Mouse (Mus musculus) MEL (cell line): ENCODE data around the gene Zcchc14. TPM values are rescaled to one million over a fixed set of nuclear protein-coding genes. Genes with fewer than 3 reads are reported as not detected.

Source experiments
- DNase-seq: peaks from one replicate; pipeline ENCODE4 v3.0.0; 2011; ENCODE audit warnings: low read depth, low spot score
- H3K27ac ChIP-seq: 2 replicates; pipeline ENCODE4 v1.5.1; 2012; ENCODE audit warnings: low read depth, mild to moderate bottlenecking, control low read depth, low read length, moderate library complexity; ENCODE audit not compliant: control insufficient read depth
- H3K27me3 ChIP-seq, 2 experiments: fragments of 150-350 bp in 1 of 2; sonication (generic) in 1 of 2; 2 replicates each; pipeline ENCODE4 v1.6.1; 2012; ENCODE audit warnings: low read length in 2 of 2, mild to moderate bottlenecking in 2 of 2, improper control_type of control experiment in 1 of 2, moderate library complexity in 1 of 2; ENCODE audit not compliant: insufficient read depth in 2 of 2, control insufficient read depth in 1 of 2
- H3K36me3 ChIP-seq, 2 experiments: 2 replicates each; pipeline ENCODE4 v1.6.1; 2012 to 2014; ENCODE audit warnings: low read length in 2 of 2, improper control_type of control experiment in 1 of 2, inconsistent platforms in 1 of 2, mild to moderate bottlenecking in 1 of 2; ENCODE audit not compliant: insufficient read depth in 2 of 2, control insufficient read depth in 1 of 2
- H3K4me1 ChIP-seq, 2 experiments: fragments of 150-350 bp in 1 of 2; sonication (generic) in 1 of 2; 2 replicates each; pipeline ENCODE4 v1.6.1; 2012; ENCODE audit warnings: low read length in 2 of 2, improper control_type of control experiment in 1 of 2, mild to moderate bottlenecking in 1 of 2; ENCODE audit not compliant: insufficient read depth in 2 of 2, control insufficient read depth in 1 of 2
- H3K4me3 ChIP-seq, 2 experiments: fragments of 150-350 bp in 1 of 2; sonication (generic) in 1 of 2; 2 replicates each; pipeline ENCODE4 v1.5.1; 2012; ENCODE audit warnings: low read depth in 2 of 2, low read length in 2 of 2, mild to moderate bottlenecking in 2 of 2, moderate library complexity in 2 of 2, control low read depth in 1 of 2, improper control_type of control experiment in 1 of 2; ENCODE audit not compliant: control insufficient read depth in 1 of 2, insufficient read depth in 1 of 2
- H3K79me2 ChIP-seq: 2 replicates; pipeline ENCODE4 v1.6.1; 2012; ENCODE audit warnings: mild to moderate bottlenecking, low read length, moderate library complexity; ENCODE audit not compliant: control insufficient read depth, poor library complexity, insufficient read depth
- H3K9ac ChIP-seq: 2 replicates; pipeline ENCODE4 v1.6.1; 2012; ENCODE audit warnings: low read depth, mild to moderate bottlenecking, control low read depth, low read length, moderate library complexity; ENCODE audit not compliant: control insufficient read depth, poor library complexity, severe bottlenecking
- H3K9me3 ChIP-seq: fragments of 150-350 bp; sonication (generic); replicated peaks from 2 replicates; pipeline ENCODE4 v1.6.1; 2012; ENCODE audit warnings: mild to moderate bottlenecking, low read length, improper control_type of control experiment, moderate library complexity; ENCODE audit not compliant: insufficient read depth
- CHD1 ChIP-seq: IDR thresholded peaks from 2 replicates; pipeline ENCODE4 v1.6.1; 2012; ENCODE audit warnings: low read depth, mild to moderate bottlenecking, inconsistent platforms, low read length, improper control_type of control experiment
- CTCF ChIP-seq, 3 experiments: IDR thresholded peaks in 2 of 3; conservative IDR thresholded peaks in 1 of 3; 2 replicates each; pipeline ENCODE4 v1.5.1; 2011 to 2012; ENCODE audit warnings: low read length in 3 of 3, low read depth in 2 of 3, mild to moderate bottlenecking in 2 of 3, improper control_type of control experiment in 1 of 3, inconsistent platforms in 1 of 3, mixed read lengths in 1 of 3, moderate library complexity in 1 of 3; ENCODE audit not compliant: control insufficient read depth in 1 of 3, insufficient read depth in 1 of 3, poor library complexity in 1 of 3, severe bottlenecking in 1 of 3
- ELF1 ChIP-seq: IDR thresholded peaks from 2 replicates; pipeline ENCODE4 v1.6.1; 2014; ENCODE audit warnings: low read depth, mild to moderate bottlenecking, inconsistent platforms, low read length, improper control_type of control experiment, moderate library complexity
- EP300 ChIP-seq, 2 experiments: IDR thresholded peaks; 2 replicates each; pipeline ENCODE4 v1.6.1; 2011; ENCODE audit warnings: improper control_type of control experiment in 2 of 2, low read length in 2 of 2, low read depth in 1 of 2, mild to moderate bottlenecking in 1 of 2
- GABPA ChIP-seq: IDR thresholded peaks from 2 replicates; pipeline ENCODE4 v1.6.1; 2012; ENCODE audit warnings: low read depth, mild to moderate bottlenecking, inconsistent platforms, low read length, improper control_type of control experiment, moderate library complexity
- HCFC1 ChIP-seq: IDR thresholded peaks from 2 replicates; pipeline ENCODE4 v1.6.1; 2012; ENCODE audit warnings: low read depth, mild to moderate bottlenecking, inconsistent platforms, low read length, improper control_type of control experiment, moderate library complexity
- JUND ChIP-seq: IDR thresholded peaks from 2 replicates; pipeline ENCODE4 v1.6.1; 2011; ENCODE audit warnings: low read depth, mild to moderate bottlenecking, improper control_type of control experiment, low read length
- KAT2A ChIP-seq: conservative IDR thresholded peaks from 2 replicates; pipeline ENCODE4 v1.6.1; 2012; ENCODE audit warnings: low read depth, low read length, improper control_type of control experiment, inconsistent platforms
- MAX ChIP-seq: IDR thresholded peaks from 2 replicates; pipeline ENCODE4 v1.6.1; 2011; ENCODE audit warnings: low read length, improper control_type of control experiment
- MEF2A ChIP-seq: IDR thresholded peaks from 2 replicates; pipeline ENCODE4 v1.6.1; 2014; ENCODE audit warnings: low read depth, mild to moderate bottlenecking, inconsistent platforms, low read length, improper control_type of control experiment; ENCODE audit not compliant: poor library complexity, insufficient replicate concordance, severe bottlenecking; ENCODE audit errors: extremely low read depth
- MYC ChIP-seq: IDR thresholded peaks from 2 replicates; pipeline ENCODE4 v1.6.1; 2011; ENCODE audit warnings: low read depth, mild to moderate bottlenecking, low read length, improper control_type of control experiment, moderate library complexity
- NELFE ChIP-seq: IDR thresholded peaks from 2 replicates; pipeline ENCODE4 v1.6.1; 2011; ENCODE audit warnings: low read depth, low read length, improper control_type of control experiment
- NRF1 ChIP-seq: IDR thresholded peaks from 2 replicates; pipeline ENCODE4 v1.6.1; 2014; ENCODE audit warnings: low read depth, mild to moderate bottlenecking, inconsistent platforms, low read length, improper control_type of control experiment, moderate library complexity; ENCODE audit not compliant: poor library complexity, insufficient read depth, severe bottlenecking
- POLR2A ChIP-seq, 2 experiments: IDR thresholded peaks; 2 replicates each; pipeline ENCODE4 v1.6.1; 2011 to 2012; ENCODE audit warnings: low read length in 2 of 2, mild to moderate bottlenecking in 2 of 2, control low read depth in 1 of 2, improper control_type of control experiment in 1 of 2, low read depth in 1 of 2, moderate library complexity in 1 of 2; ENCODE audit not compliant: control insufficient read depth in 1 of 2, insufficient read depth in 1 of 2, poor library complexity in 1 of 2
- POLR2AphosphoS2 ChIP-seq: IDR thresholded peaks from 2 replicates; pipeline ENCODE4 v1.6.1; 2011; ENCODE audit warnings: low read length, improper control_type of control experiment
- POLR2AphosphoS5 ChIP-seq: IDR thresholded peaks from 2 replicates; pipeline ENCODE4 v1.6.1; 2012; ENCODE audit warnings: low read depth, borderline replicate concordance, mild to moderate bottlenecking, inconsistent platforms, low read length, moderate library complexity, mixed read lengths
- RCOR1 ChIP-seq: IDR thresholded peaks from 2 replicates; pipeline ENCODE4 v1.6.1; 2012; ENCODE audit warnings: low read depth, mild to moderate bottlenecking, inconsistent platforms, low read length, improper control_type of control experiment
- TCF12 ChIP-seq: IDR thresholded peaks from 2 replicates; pipeline ENCODE4 v1.6.1; 2014; ENCODE audit warnings: low read depth, mild to moderate bottlenecking, inconsistent platforms, low read length, improper control_type of control experiment, moderate library complexity
- USF1 ChIP-seq: IDR thresholded peaks from 2 replicates; pipeline ENCODE4 v1.6.1; 2014; ENCODE audit warnings: low read depth, mild to moderate bottlenecking, inconsistent platforms, low read length, improper control_type of control experiment, moderate library complexity
- polyA plus RNA-seq, 2 experiments: library from polyadenylated mRNA; stranded (reverse) in 1 of 2; unstranded in 1 of 2; fragments of >175 nt in 1 of 2; fragments of >200 nt in 1 of 2; gene quantifications; 2 replicates each; pipeline versions ENCODE4 v1.2.1 to v1.2.4; 2012; ENCODE audit warnings: low replicate concordance in 2 of 2, low read depth in 1 of 2; ENCODE audit not compliant: insufficient read length in 2 of 2, insufficient read depth in 1 of 2, missing spikeins in 1 of 2
- total RNA-seq: library from RNA; depleted of rRNA; stranded (reverse); fragments of 300-350 nt; gene quantifications from 2 replicates; pipeline ENCODE4 v1.2.3, GENCODE M21; 2012

Gene Zcchc14
- total and polyA plus RNA-seq, 3 experiments: 0.04 to 0.11 TPM; not detected in 1

DNA sequence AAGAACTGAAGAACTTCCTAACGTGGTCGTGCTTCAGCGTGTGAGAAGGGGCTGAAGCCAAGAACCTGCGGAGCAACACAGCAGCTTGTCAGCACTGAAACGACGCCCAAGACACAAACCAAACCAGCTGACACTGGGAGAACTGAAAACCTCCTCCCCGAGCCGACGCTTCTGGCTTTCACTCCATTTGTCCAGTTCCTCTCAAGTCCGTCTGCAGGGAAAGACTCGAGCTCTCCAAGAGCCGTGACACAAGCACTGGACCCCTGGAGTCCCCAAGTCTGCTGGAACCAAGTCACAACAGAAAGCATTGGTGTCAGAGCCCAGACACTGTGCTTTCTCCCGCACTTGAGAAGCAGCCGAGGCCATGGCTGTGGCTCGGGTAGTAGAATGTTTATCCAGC is 43.5 kb downstream of the Zcchc14 start:
- DNase-seq: no peak

DNA sequence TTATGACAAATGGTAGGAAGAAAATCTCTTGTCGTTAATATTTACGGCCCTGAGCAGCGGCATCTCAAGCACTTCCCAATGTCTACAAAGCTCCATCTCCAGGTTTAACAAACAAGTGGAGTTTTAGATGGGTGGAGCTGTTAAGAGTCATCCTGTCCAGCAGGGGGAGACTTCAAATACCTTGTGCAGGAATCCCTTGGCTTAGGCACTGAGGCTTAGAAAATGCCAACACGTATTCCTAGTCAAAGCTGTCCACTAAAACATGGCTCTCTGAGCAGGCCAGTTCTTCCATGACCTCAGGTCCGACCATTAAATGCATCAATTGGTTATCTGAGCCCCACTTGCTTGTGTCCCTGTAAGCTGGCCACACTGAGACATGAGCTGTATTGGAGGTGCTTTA is 45.0 kb downstream of the Zcchc14 start:
- Histone ChIP-seq H3K36me3 (no peaks in the 10 kb centered on the region), H3K27ac (no peak overlapping the region), H3K27me3 (no peaks in the 10 kb centered on the region), H3K9me3 (no peaks in the 10 kb centered on the region), H3K4me1 (no peaks in the 10 kb centered on the region), H3K79me2 (no peaks in the 10 kb centered on the region), H3K9ac (no peak overlapping the region), H3K4me3 (no peak overlapping the region)
- DNase-seq: no peak
- TF ChIP-seq CTCF (IDR thresholded peaks at IDR 0.05 in 2 of 3, conservative IDR thresholded peaks at IDR 0.05 in 1 of 3; ENCODE audit: control insufficient read depth in 1 of 3, insufficient read depth in 1 of 3, low read depth in 2 of 3, low read length in 3 of 3, poor library complexity in 1 of 3, severe bottlenecking in 1 of 3) (peak; percentile 9 to 44 (median 19); a peak in 3 of 6 replicates), TCF12 (no peak)

More for the DNA sequence above, 43.5 kb downstream of the Zcchc14 start:
- no peaks in the 10 kb centered on the region for H3K79me2 ChIP-seq
- H3K9me3 ChIP-seq: no peaks in the 10 kb centered on the region
- no peak overlapping the region for H3K9ac ChIP-seq
- H3K27me3 ChIP-seq: no peaks in the 10 kb centered on the region
- no peak overlapping the region for H3K4me3 ChIP-seq
- no peaks in the 10 kb centered on the region for H3K36me3 ChIP-seq
- no peak overlapping the region for H3K27ac ChIP-seq
- TF ChIP-seq KAT2A: no peak
- no peak for TF ChIP-seq POLR2AphosphoS2
- TF ChIP-seq POLR2AphosphoS5: no peak
- TF ChIP-seq ELF1: no peak
- no peak for TF ChIP-seq GABPA
- TF ChIP-seq HCFC1: no peak
- TF ChIP-seq RCOR1: no peak
- TF ChIP-seq MYC: no peak
- TF ChIP-seq EP300 (IDR thresholded peaks at IDR 0.05; ENCODE audit: low read depth in 1 of 2, low read length in 2 of 2): no peak
- no peaks in the 10 kb centered on the region for H3K4me1 ChIP-seq

DNA sequence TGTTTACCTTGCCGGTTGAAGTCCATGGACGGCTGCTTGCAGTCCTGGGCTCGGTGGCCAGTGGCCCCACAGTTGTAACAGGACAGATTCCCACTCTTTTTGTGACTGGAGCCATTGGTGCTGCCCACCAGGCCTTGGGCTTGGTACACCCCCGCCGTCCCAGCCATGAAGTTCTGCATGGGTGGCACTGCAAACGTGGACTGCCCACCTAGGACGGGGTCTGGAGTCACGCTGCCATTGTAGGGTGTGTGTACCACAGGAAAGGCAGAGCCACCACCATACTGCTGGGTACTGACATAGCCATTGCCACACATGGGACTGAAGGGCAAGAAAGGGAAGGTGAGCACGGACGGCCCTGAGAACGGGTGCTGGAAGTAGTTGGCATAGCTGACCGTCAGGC is 48.9 kb downstream of the Zcchc14 start:
- no peak for TF ChIP-seq USF1
- no peak for TF ChIP-seq MAX
- TF ChIP-seq CTCF (IDR thresholded peaks at IDR 0.05 in 2 of 3, conservative IDR thresholded peaks at IDR 0.05 in 1 of 3; ENCODE audit: control insufficient read depth in 1 of 3, insufficient read depth in 1 of 3, low read depth in 2 of 3, low read length in 3 of 3, poor library complexity in 1 of 3, severe bottlenecking in 1 of 3): no peak
- no peak for TF ChIP-seq POLR2A (IDR thresholded peaks at IDR 0.05; ENCODE audit: control insufficient read depth in 1 of 2, insufficient read depth in 1 of 2, low read depth in 1 of 2, low read length in 2 of 2, poor library complexity in 1 of 2)
- no peak for TF ChIP-seq CHD1
- no peak for TF ChIP-seq JUND
- TF ChIP-seq NELFE: no peak
- TF ChIP-seq MEF2A: no peak
- no peak for TF ChIP-seq NRF1
- TF ChIP-seq, all 39 proteins: peak for 0
- Histone ChIP-seq H3K9me3 (no peaks in the 10 kb centered on the region), H3K4me3 (no peak overlapping the region), H3K27ac (no peak overlapping the region), H3K9ac (no peak overlapping the region), H3K79me2 (no peaks in the 10 kb centered on the region), H3K27me3 (no peaks in the 10 kb centered on the region), H3K36me3 (no peaks in the 10 kb centered on the region), H3K4me1 (no peaks in the 10 kb centered on the region)
- DNase-seq: no peak
